Mouse (Mus musculus) embryonic facial prominence, embryonic 12.5 days (tissue): ENCODE measurements around the gene Sf3b3. TPM values are rescaled to one million over a fixed set of nuclear protein-coding genes. Genes with fewer than 3 reads are reported as not detected.
"Not testable (repeated sequence)": the region's sequence is repeated elsewhere in the genome, so short reads cannot be mapped to it uniquely, and the experiment has no call there.

Experiments
- ATAC-seq: fragments of 200-750 bp; cut with Nextera tagmentation; 2 replicates; pipeline ENCODE4 v1.8.0; 2017; ENCODE audit not compliant: insufficient number of reproducible peaks, insufficient read depth, low FRiP score, low TSS enrichment
- H3K27ac ChIP-seq: fragments of 300-500 bp; sonication (generic); 2 replicates; pipeline ENCODE4 v1.5.1; 2016; ENCODE audit warnings: mild to moderate bottlenecking
- H3K27me3 ChIP-seq: fragments of 300-500 bp; sonication (generic); 2 replicates; pipeline ENCODE4 v1.6.1; 2016; ENCODE audit warnings: mild to moderate bottlenecking, moderate library complexity
- H3K36me3 ChIP-seq: fragments of 300-500 bp; sonication (generic); 2 replicates; pipeline ENCODE4 v1.6.1; 2016; ENCODE audit warnings: mild to moderate bottlenecking
- H3K4me1 ChIP-seq: fragments of 300-500 bp; sonication (generic); 2 replicates; pipeline ENCODE4 v1.6.1; 2016
- H3K4me2 ChIP-seq: fragments of 300-500 bp; sonication (generic); replicated peaks from 2 replicates; pipeline ENCODE4 v1.6.1; 2016; ENCODE audit warnings: mild to moderate bottlenecking, moderate library complexity
- H3K4me3 ChIP-seq: fragments of 300-500 bp; sonication (generic); 2 replicates; pipeline ENCODE4 v1.5.1; 2016; ENCODE audit warnings: mild to moderate bottlenecking
- H3K9ac ChIP-seq: fragments of 300-500 bp; sonication (generic); 2 replicates; pipeline ENCODE4 v1.6.1; 2016; ENCODE audit warnings: mild to moderate bottlenecking, moderate library complexity
- H3K9me3 ChIP-seq: fragments of 300-500 bp; sonication (generic); 2 replicates; pipeline ENCODE4 v1.6.1; 2016; ENCODE audit warnings: mild to moderate bottlenecking, moderate library complexity
- WGBS: fragments of 180-500 bp; shearing (Covaris S2); methylation state at CpG from one replicate; pipeline ENCODE4 v1.1.7; 2016; 5-methylcytosine and 5-hydroxymethylcytosine counted together
- polyA plus RNA-seq: library from polyadenylated mRNA; unstranded; fragments of >200 nt; fragmentation: Nextera tagmentation; extraction: Ambion mirVana; gene quantifications from 2 replicates; pipeline ENCODE4 v1.2.1, GENCODE M21; 2016

Gene Sf3b3
- polyA plus RNA-seq, 1 experiment from 2014 or later = 196 TPM

- Histone ChIP-seq H3K4me1 (no peaks in the 10 kb centered on the region), H3K4me2 (no peak overlapping the region), H3K4me3 (no peak overlapping the region), H3K27me3 (no peaks in the 10 kb centered on the region), H3K9me3 (no peaks in the 10 kb centered on the region), H3K36me3 (no peaks in the 10 kb centered on the region), H3K9ac (no peak overlapping the region), H3K27ac (no peak overlapping the region)
- ATAC-seq = no peak
- WGBS = 85% methylated on average over 8 of the region's 8 CpGs
Measured at GRCm38 (mm10) chr8:110786934-110787333, 59.7 kb downstream of the Sf3b3 start.

GRCm38 (mm10) chr8:110786501-110786900, 60.1 kb downstream of the Sf3b3 start:
- ATAC-seq, H3K9me3 ChIP-seq, H3K9ac ChIP-seq, H3K36me3 ChIP-seq, H3K4me3 ChIP-seq, H3K4me1 ChIP-seq, H3K27ac ChIP-seq, H3K27me3 ChIP-seq, H3K4me2 ChIP-seq: not testable (repeated sequence)
- 72% methylated on average over 7 of the region's 7 CpGs for WGBS

GRCm38 (mm10) chr8:110785366-110785765, 61.2 kb downstream of the Sf3b3 start:
- Histone ChIP-seq H3K4me3 (no peak overlapping the region), H3K9me3 (no peaks in the 10 kb centered on the region), H3K4me2 (no peak overlapping the region), H3K9ac (no peak overlapping the region), H3K36me3 (no peaks in the 10 kb centered on the region), H3K4me1 (no peaks in the 10 kb centered on the region), H3K27me3 (no peaks in the 10 kb centered on the region), H3K27ac (no peak overlapping the region)
- no peak for ATAC-seq
- 66% methylated on average over 2 of the region's 2 CpGs for WGBS

GRCm38 (mm10) chr8:110779924-110780718, 66.5 kb downstream of the Sf3b3 start:
- no peak overlapping the region for H3K27ac ChIP-seq
- H3K4me3 ChIP-seq = no peak overlapping the region
- H3K9me3 ChIP-seq = no peaks in the 10 kb centered on the region
- WGBS = 82% methylated on average over 13 of the region's 13 CpGs
- H3K27me3 ChIP-seq = no peaks in the 10 kb centered on the region
- H3K9ac ChIP-seq = no peak overlapping the region
- no peaks in the 10 kb centered on the region for H3K36me3 ChIP-seq
- ATAC-seq = no peak
- no peaks in the 10 kb centered on the region for H3K4me1 ChIP-seq
- H3K4me2 ChIP-seq = no peak overlapping the region

GRCm38 (mm10) chr8:110776335-110776734, 70.3 kb downstream of the Sf3b3 start:
- ATAC-seq = no peak

GRCm38 (mm10) chr8:110775721-110776120, 70.9 kb downstream of the Sf3b3 start:
- no peaks in the 10 kb centered on the region for H3K9me3 ChIP-seq
- H3K4me3 ChIP-seq = no peak overlapping the region
- H3K9ac ChIP-seq = no peak overlapping the region
- 81% methylated on average over 3 of the region's 3 CpGs for WGBS
- H3K27ac ChIP-seq = no peak overlapping the region
- ATAC-seq = no peak
- no peaks in the 10 kb centered on the region for H3K36me3 ChIP-seq
- no peaks in the 10 kb centered on the region for H3K27me3 ChIP-seq
- no peaks in the 10 kb centered on the region for H3K4me1 ChIP-seq
- no peak overlapping the region for H3K4me2 ChIP-seq

More at GRCm38 (mm10) chr8:110776335-110776734, 70.3 kb downstream of the Sf3b3 start:
- Histone ChIP-seq H3K4me2 (no peak overlapping the region), H3K4me3 (no peak overlapping the region), H3K4me1 (no peaks in the 10 kb centered on the region), H3K9ac (no peak overlapping the region), H3K27me3 (no peaks in the 10 kb centered on the region), H3K9me3 (no peaks in the 10 kb centered on the region), H3K27ac (no peak overlapping the region), H3K36me3 (no peaks in the 10 kb centered on the region)
- 97% methylated on average over 3 of the region's 3 CpGs for WGBS

- H3K4me2 ChIP-seq = no peak overlapping the region
- no peak overlapping the region for H3K27ac ChIP-seq
- H3K27me3 ChIP-seq = no peaks in the 10 kb centered on the region
- H3K4me1 ChIP-seq = no peaks in the 10 kb centered on the region
- ATAC-seq = no peak
- no peak overlapping the region for H3K4me3 ChIP-seq
- no peaks in the 10 kb centered on the region for H3K9me3 ChIP-seq
- no peaks in the 10 kb centered on the region for H3K36me3 ChIP-seq
- 73% methylated on average over 8 of the region's 8 CpGs for WGBS
- no peak overlapping the region for H3K9ac ChIP-seq
Measured at GRCm38 (mm10) chr8:110775316-110775715, 71.3 kb downstream of the Sf3b3 start.

- no peak for ATAC-seq
- no peaks in the 10 kb centered on the region for H3K9me3 ChIP-seq
- H3K4me2 ChIP-seq = no peak overlapping the region
- no peaks in the 10 kb centered on the region for H3K27me3 ChIP-seq
- H3K36me3 ChIP-seq = no peaks in the 10 kb centered on the region
- H3K9ac ChIP-seq = no peak overlapping the region
- no peak overlapping the region for H3K4me3 ChIP-seq
- 79% methylated on average over 6 of the region's 6 CpGs for WGBS
- H3K27ac ChIP-seq = no peak overlapping the region
- H3K4me1 ChIP-seq = no peaks in the 10 kb centered on the region
Measured at GRCm38 (mm10) chr8:110774725-110775124, 71.9 kb downstream of the Sf3b3 start.

- H3K4me3 ChIP-seq = no peak overlapping the region
- no peak overlapping the region for H3K4me2 ChIP-seq
- H3K9ac ChIP-seq = no peak overlapping the region
- H3K36me3 ChIP-seq = no peaks in the 10 kb centered on the region
- WGBS = 59% methylated on average over 3 of the region's 3 CpGs
- no peaks in the 10 kb centered on the region for H3K27me3 ChIP-seq
- no peaks in the 10 kb centered on the region for H3K4me1 ChIP-seq
- no peaks in the 10 kb centered on the region for H3K9me3 ChIP-seq
- ATAC-seq = no peak
- no peak overlapping the region for H3K27ac ChIP-seq
Measured at GRCm38 (mm10) chr8:110774047-110774446, 72.5 kb downstream of the Sf3b3 start.

GRCm38 (mm10) chr8:110772452-110772851, 74.1 kb downstream of the Sf3b3 start:
- H3K4me1 ChIP-seq = no peaks in the 10 kb centered on the region
- 69% methylated on average over 7 of the region's 7 CpGs for WGBS

GRCm38 (mm10) chr8:110767261-110767660, 79.3 kb downstream of the Sf3b3 start:
- Histone ChIP-seq H3K36me3 (no peaks in the 10 kb centered on the region), H3K4me3 (no peak overlapping the region), H3K4me2 (no peak overlapping the region), H3K4me1 (no peaks in the 10 kb centered on the region), H3K27ac (no peak overlapping the region), H3K9me3 (no peaks in the 10 kb centered on the region), H3K27me3 (no peaks in the 10 kb centered on the region), H3K9ac (no peak overlapping the region)
- WGBS = 92% methylated on average over 6 of the region's 6 CpGs
- ATAC-seq = no peak

More at GRCm38 (mm10) chr8:110772452-110772851, 74.1 kb downstream of the Sf3b3 start:
- Histone ChIP-seq H3K9me3 (no peaks in the 10 kb centered on the region), H3K4me2 (no peak overlapping the region), H3K27me3 (no peaks in the 10 kb centered on the region), H3K4me3 (no peak overlapping the region), H3K9ac (no peak overlapping the region), H3K36me3 (no peaks in the 10 kb centered on the region), H3K27ac (no peak overlapping the region)
- no peak for ATAC-seq

GRCm38 (mm10) chr8:110764671-110765070, 81.9 kb downstream of the Sf3b3 start:
- no peak overlapping the region for H3K4me2 ChIP-seq
- no peak overlapping the region for H3K9ac ChIP-seq
- H3K36me3 ChIP-seq = no peaks in the 10 kb centered on the region
- no peaks in the 10 kb centered on the region for H3K4me1 ChIP-seq
- no peaks in the 10 kb centered on the region for H3K27me3 ChIP-seq
- no peak for ATAC-seq
- H3K27ac ChIP-seq = no peak overlapping the region
- H3K9me3 ChIP-seq = no peaks in the 10 kb centered on the region
- WGBS = 70% methylated on average over 3 of the region's 3 CpGs
- H3K4me3 ChIP-seq = no peak overlapping the region
